ENCODE assay signal across 10 mouse cellular contexts in genomic region chr10:68443132-68443531, GRCm38 (mm10).
DNase-seq lines count a peak whose midpoint lies in the region; ATAC-seq and TF ChIP-seq lines count a peak whose summit lies in the region.
"Had no signal": no experiment of that assay in that cellular context is flagged by ENCODE, and none has a peak within 500 bp of the region (broad histone marks: within the 10 kb centered on the region; RNA-seq: fewer than 3 reads in every experiment).

No protein-coding gene starts in this region.

- 0 out of 2 replicates have a peak, but pooled peaks have one; percentile 29 for TF ChIP-seq POLR2A in CH12.LX (IDR thresholded peaks at IDR 0.05; ENCODE audit: low read depth, low read length)

- H3K4me3 ChIP-seq in kidney, embryonic 16.5 days (ENCODE audit: low read length) = no peak overlapping the region
- peak overlapping the region in 2 of 3 experiments; percentile 10 to 45 for H3K4me3 ChIP-seq in CH12.LX (replicated peaks in 1 of 3; ENCODE audit: low read depth in 2 of 3, low read length in 2 of 3, poor library complexity in 1 of 3)
- H3K4me3 ChIP-seq in embryonic facial prominence, embryonic 12.5 days = no peak overlapping the region
- no peak overlapping the region for H3K4me3 ChIP-seq in midbrain, embryonic 15.5 days
- H3K4me3 ChIP-seq: layer of hippocampus, adult 2 months had no signal

- dilution Hi-C loops in CH12.LX (cut with MboI; ENCODE audit: extremely low pct_ligation_motif_present, extremely low pct_unique_long_range_greater_than_20kb, low sequenced_read_pairs) = no loop called here

- peak overlapping the region; percentile 9; the same call in 1 of the 2 replicates for H3K27ac ChIP-seq in kidney, embryonic 16.5 days (ENCODE audit: low read length)
- peak overlapping the region; percentile 98 for H3K27ac ChIP-seq in CH12.LX (ENCODE audit: insufficient read depth, low read depth)
- H3K27ac ChIP-seq in embryonic facial prominence, embryonic 12.5 days = no peak overlapping the region
- H3K27ac ChIP-seq in midbrain, embryonic 15.5 days = no peak overlapping the region
- H3K27ac ChIP-seq: layer of hippocampus, adult 2 months had no signal

- peaks cover 33% of the 10 kb centered on the region for H3K4me1 ChIP-seq in kidney, embryonic 16.5 days (ENCODE audit: insufficient read depth, low read length)
- H3K4me1 ChIP-seq in CH12.LX (ENCODE audit: control insufficient read depth in 1 of 2, insufficient read depth in 2 of 2) = peaks cover 12 to 63% of the 10 kb centered on the region in 2 experiments
- peaks cover 36% of the 10 kb centered on the region for H3K4me1 ChIP-seq in embryonic facial prominence, embryonic 12.5 days
- H3K4me1 ChIP-seq in midbrain, embryonic 15.5 days = peaks cover 2% of the 10 kb centered on the region; the same call in 1 of the 2 replicates

- no peaks in the 10 kb centered on the region for H3K9me3 ChIP-seq in kidney, embryonic 16.5 days (ENCODE audit: low read length)
- no peaks in the 10 kb centered on the region for H3K9me3 ChIP-seq in CH12.LX (replicated peaks; ENCODE audit: low read length)
- no peaks in the 10 kb centered on the region for H3K9me3 ChIP-seq in embryonic facial prominence, embryonic 12.5 days
- H3K9me3 ChIP-seq in midbrain, embryonic 15.5 days = no peaks in the 10 kb centered on the region

- no peaks in the 10 kb centered on the region for H3K27me3 ChIP-seq in kidney, embryonic 16.5 days (ENCODE audit: insufficient read depth, low read length)
- H3K27me3 ChIP-seq in CH12.LX (replicated peaks) = no peaks in the 10 kb centered on the region
- H3K27me3 ChIP-seq in embryonic facial prominence, embryonic 12.5 days = no peaks in the 10 kb centered on the region
- H3K27me3 ChIP-seq in midbrain, embryonic 15.5 days (replicated peaks) = no peaks in the 10 kb centered on the region

- no peak for TF ChIP-seq CTCF in CH12.LX (conservative IDR thresholded peaks at IDR 0.05 in 1 of 2, IDR thresholded peaks at IDR 0.05 in 1 of 2; ENCODE audit: low read depth in 2 of 2, low read length in 2 of 2)

- no peaks in the 10 kb centered on the region for H3K36me3 ChIP-seq in kidney, embryonic 16.5 days (ENCODE audit: insufficient read depth, low read length)
- no peaks in the 10 kb centered on the region for H3K36me3 ChIP-seq in CH12.LX (replicated peaks in 1 of 2; ENCODE audit: control insufficient read depth in 1 of 2, insufficient read depth in 1 of 2, low read length in 1 of 2)
- H3K36me3 ChIP-seq in embryonic facial prominence, embryonic 12.5 days = no peaks in the 10 kb centered on the region
- no peaks in the 10 kb centered on the region for H3K36me3 ChIP-seq in midbrain, embryonic 15.5 days (replicated peaks)

- H3K4me2 ChIP-seq in kidney, embryonic 16.5 days (replicated peaks; ENCODE audit: low read depth, low read length) = no peak overlapping the region; the same call in 1 of the 2 replicates
- peak overlapping the region; percentile 54 for H3K4me2 ChIP-seq in CH12.LX (ENCODE audit: insufficient read depth, low read depth, poor library complexity, severe bottlenecking)
- 0 out of 2 replicates have a peak overlapping the region, but pooled peaks have one; percentile 0 for H3K4me2 ChIP-seq in embryonic facial prominence, embryonic 12.5 days (replicated peaks)
- H3K4me2 ChIP-seq in midbrain, embryonic 15.5 days = no peak overlapping the region

- no peak for DNase-seq in kidney, adult 18-20 months
- DNase-seq in CH12.LX (ENCODE audit: extremely low read depth) = peak; percentile 80
- no peak for DNase-seq in left cerebral cortex, adult 18-20 months (ENCODE audit: low spot score in 2 of 2)
- DNase-seq: cerebellum, postnatal 14 days; gastrocnemius, postnatal 10 days had no signal

- no peak overlapping the region for H3K9ac ChIP-seq in kidney, embryonic 16.5 days (replicated peaks; ENCODE audit: low read length)
- H3K9ac ChIP-seq in CH12.LX (ENCODE audit: insufficient read depth, low read depth) = peak overlapping the region; percentile 71
- H3K9ac ChIP-seq in embryonic facial prominence, embryonic 12.5 days = no peak overlapping the region
- no peak overlapping the region for H3K9ac ChIP-seq in midbrain, embryonic 15.5 days

- no peak for ATAC-seq in kidney, embryonic 16.5 days (ENCODE audit: low FRiP score, low TSS enrichment)
- ATAC-seq in embryonic facial prominence, embryonic 12.5 days (ENCODE audit: insufficient number of reproducible peaks, insufficient read depth, low FRiP score, low TSS enrichment) = no peak
- ATAC-seq in neutrophil, adult 5-6 weeks (ENCODE audit: extremely low read depth, insufficient number of reproducible peaks, low FRiP score, poor library complexity, severe bottlenecking) = peak; percentile 48; the same call in 1 of the 2 replicates
- ATAC-seq in midbrain, embryonic 15.5 days (replicated peaks) = no peak

- WGBS in kidney, embryonic 16.5 days = 15% methylated on average over 7 of the region's 7 CpGs
- WGBS in embryonic facial prominence, embryonic 12.5 days = 9% methylated on average over 7 of the region's 7 CpGs
- 24% methylated on average over 7 of the region's 7 CpGs for WGBS in midbrain, embryonic 15.5 days

- H3K79me2 ChIP-seq in CH12.LX (replicated peaks; ENCODE audit: control insufficient read depth, extremely low read depth, insufficient read depth, poor library complexity, severe bottlenecking) = no peaks in the 10 kb centered on the region

- in situ Hi-C loops in CH12.LX (cut with MboI; ENCODE audit: low pct_ligation_motif_present, low pct_unique_long_range_greater_than_20kb, low sequenced_read_pairs) = no loop called here

- no peak for TF ChIP-seq EP300 in CH12.LX (IDR thresholded peaks at IDR 0.05; ENCODE audit: low read length)

- TF ChIP-seq RAD21 in CH12.LX (IDR thresholded peaks at IDR 0.05; ENCODE audit: low read depth, low read length) = no peak

TF ChIP-seq in CH12.LX, 34 proteins besides CTCF, POLR2A, EP300 and RAD21:
- peak; percentile 19; the same call in 1 of the 2 replicates for TF ChIP-seq CHD2 (IDR thresholded peaks at IDR 0.05; ENCODE audit: low read length)
- peak; percentile 85 for TF ChIP-seq MEF2A (IDR thresholded peaks at IDR 0.05; ENCODE audit: borderline replicate concordance, low read depth, low read length)
- no peak for TF ChIP-seq ZC3H11A (IDR thresholded peaks at IDR 0.05; ENCODE audit: low read depth, low read length)
- TF ChIP-seq MAZ (IDR thresholded peaks at IDR 0.05; ENCODE audit: low read depth, low read length) = 0 out of 2 replicates have a peak, but pooled peaks have one; percentile 27
- TF ChIP-seq POLR2AphosphoS2 (IDR thresholded peaks at IDR 0.05; ENCODE audit: low read depth, low read length) = no peak
- no peak for TF ChIP-seq KAT2A (IDR thresholded peaks at IDR 0.05; ENCODE audit: insufficient replicate concordance, low read length)
- no peak for TF ChIP-seq SMC3 (IDR thresholded peaks at IDR 0.05; ENCODE audit: low read depth, low read length)
- TF ChIP-seq CHD1 (IDR thresholded peaks at IDR 0.05; ENCODE audit: low read depth, low read length) = no peak
- no peak for TF ChIP-seq ZKSCAN1 (IDR thresholded peaks at IDR 0.05; ENCODE audit: borderline replicate concordance, low read depth, low read length)
- no peak for TF ChIP-seq NELFE (IDR thresholded peaks at IDR 0.05; ENCODE audit: low read depth, low read length)
- TF ChIP-seq MAFK (IDR thresholded peaks at IDR 0.05; ENCODE audit: insufficient replicate concordance, low read length) = no peak
- 0 out of 2 replicates have a peak, but pooled peaks have one; percentile 13 for TF ChIP-seq ELF1 (IDR thresholded peaks at IDR 0.05; ENCODE audit: low read depth, low read length)
- TF ChIP-seq UBTF (IDR thresholded peaks at IDR 0.05; ENCODE audit: low read depth, low read length) = no peak
- TF ChIP-seq PAX5 (IDR thresholded peaks at IDR 0.05; ENCODE audit: low read length) = no peak
- TF ChIP-seq JUND (conservative IDR thresholded peaks at IDR 0.05; ENCODE audit: low read depth, low read length) = no peak
- TF ChIP-seq USF2 (conservative IDR thresholded peaks at IDR 0.05; ENCODE audit: low read depth, low read length) = no peak
- no peak for TF ChIP-seq GABPA (IDR thresholded peaks at IDR 0.05; ENCODE audit: insufficient replicate concordance, low read depth, low read length)
- TF ChIP-seq ZNF384 (IDR thresholded peaks at IDR 0.05; ENCODE audit: low read depth, low read length) = no peak
- TF ChIP-seq NRF1 (IDR thresholded peaks at IDR 0.05; ENCODE audit: low read depth, low read length) = no peak
- TF ChIP-seq ETS1 (conservative IDR thresholded peaks at IDR 0.05; ENCODE audit: low read depth, low read length) = 0 out of 2 replicates have a peak, but pooled peaks have one; percentile 7
- TF ChIP-seq IRF4 (IDR thresholded peaks at IDR 0.05; ENCODE audit: low read depth, low read length) = peak; percentile 7; the same call in 1 of the 2 replicates
- TF ChIP-seq MXI1 (IDR thresholded peaks at IDR 0.05; ENCODE audit: low read depth, low read length) = no peak

Comparison
In these comparisons a context has a peak if more than half of its experiments do, and no peak if none do; other contexts are left out.
1. H3K27ac ChIP-seq: peak in kidney, embryonic 16.5 days (single experiment) and CH12.LX (single experiment); none in embryonic facial prominence, embryonic 12.5 days (single experiment) and midbrain, embryonic 15.5 days (single experiment).
2. H3K4me2 ChIP-seq: peak in CH12.LX (single experiment) and embryonic facial prominence, embryonic 12.5 days (single experiment); none in kidney, embryonic 16.5 days (single experiment) and midbrain, embryonic 15.5 days (single experiment).
3. H3K4me3 ChIP-seq: peak in CH12.LX (2 of 3); none in kidney, embryonic 16.5 days (single experiment), embryonic facial prominence, embryonic 12.5 days (single experiment) and midbrain, embryonic 15.5 days (single experiment).